Mouse (Mus musculus) limb, embryonic 11.5 days (tissue): Measurements from ENCODE around the gene Arpc5. TPM values are rescaled to one million over a fixed set of nuclear protein-coding genes. Genes with fewer than 3 reads are reported as not detected.

ENCODE experiments used
- ATAC-seq: fragments of 200-750 bp; cut with Nextera tagmentation; 2 replicates; pipeline ENCODE4 v1.8.0; 2017; ENCODE audit warnings: low read depth; ENCODE audit not compliant: insufficient number of reproducible peaks, low FRiP score, low TSS enrichment
- DNase-seq: peaks from one replicate; pipeline ENCODE4 v3.0.0-alpha.2; 2015; ENCODE audit warnings: low spot score
- H3K27ac ChIP-seq: fragments of 300-500 bp; sonication (generic); replicated peaks from 2 replicates; pipeline ENCODE4 v1.5.1; 2014; ENCODE audit warnings: low read depth, mild to moderate bottlenecking, low read length
- H3K27me3 ChIP-seq: fragments of 300-500 bp; sonication (generic); 2 replicates; pipeline ENCODE4 v1.6.1; 2014; ENCODE audit warnings: mild to moderate bottlenecking, low read length, mixed read lengths; ENCODE audit not compliant: control insufficient read depth, insufficient read depth
- H3K36me3 ChIP-seq: fragments of 300-500 bp; sonication (generic); 2 replicates; pipeline ENCODE4 v1.6.1; 2014; ENCODE audit warnings: mild to moderate bottlenecking, low read length, moderate library complexity, mixed read lengths; ENCODE audit not compliant: control insufficient read depth, insufficient read depth
- H3K4me1 ChIP-seq: fragments of 300-500 bp; sonication (generic); 2 replicates; pipeline ENCODE4 v1.6.1; 2014; ENCODE audit warnings: low read length, mixed read lengths; ENCODE audit not compliant: control insufficient read depth, insufficient read depth
- H3K4me2 ChIP-seq: fragments of 300-500 bp; sonication (generic); 2 replicates; pipeline ENCODE4 v1.6.1; 2014; ENCODE audit warnings: low read depth, mild to moderate bottlenecking, moderate library complexity; ENCODE audit not compliant: severe bottlenecking
- H3K4me3 ChIP-seq: fragments of 300-500 bp; sonication (generic); 2 replicates; pipeline ENCODE4 v1.5.1; 2014; ENCODE audit warnings: low read depth, low read length
- H3K9ac ChIP-seq: fragments of 300-500 bp; sonication (generic); 2 replicates; pipeline ENCODE4 v1.6.1; 2014; ENCODE audit warnings: mild to moderate bottlenecking, low read length
- H3K9me3 ChIP-seq: fragments of 300-500 bp; sonication (generic); 2 replicates; pipeline ENCODE4 v1.6.1; 2016; ENCODE audit warnings: low read length; ENCODE audit not compliant: control insufficient read depth
- WGBS: fragments of 180-500 bp; shearing (Covaris S2); extraction: QIAGEN DNeasy Blood & Tissue Kit; methylation state at CpG from one replicate; pipeline ENCODE4 v1.1.7; 2014; 5-methylcytosine and 5-hydroxymethylcytosine counted together
- polyA plus RNA-seq: library from polyadenylated mRNA; unstranded; fragments of >200 nt; fragmentation: Nextera tagmentation; extraction: Ambion mirVana; gene quantifications from 2 replicates; pipeline ENCODE4 v1.2.1, GENCODE M21; 2014

Gene Arpc5
- polyA plus RNA-seq, result 179 and 182 TPM in 2 replicates

GRCm38 (mm10) chr1:152766032-152766772 lies at the start of gene Arpc5, which contains the start of gene Rgl1:
Gene Arpc5, plus strand, starts transcription at chr1:152766542.
Gene Rgl1, minus strand, starts transcription at chr1:152766351.
- no peaks in the 10 kb centered on the region for H3K9me3 ChIP-seq
- peak; percentile 97 for DNase-seq
- H3K27me3 ChIP-seq, result no peaks in the 10 kb centered on the region
- 0 out of 2 replicates have a peak within 1 kb of the TSS, but pooled peaks have one; percentile 0 for H3K27ac ChIP-seq
- H3K4me2 ChIP-seq, result peak within 1 kb of the TSS; percentile 87
- peak; percentile 97 for ATAC-seq
- peaks cover 4% of the 10 kb centered on the region; the same call in 1 of the 2 replicates for H3K36me3 ChIP-seq
- peak within 1 kb of the TSS; percentile 71 for H3K9ac ChIP-seq
- 0 out of 2 replicates have a peak, but pooled peaks cover 4% of the 10 kb centered on the region for H3K4me1 ChIP-seq
- under 1% methylated on average over 85 of the region's 86 CpGs for WGBS
- H3K4me3 ChIP-seq, result peak within 1 kb of the TSS; percentile 87

GRCm38 (mm10) chr1:152717329-152717728 lies 49.0 kb upstream of the Arpc5 start:
- 90% methylated on average over 1 of the region's 1 CpGs for WGBS
- Histone ChIP-seq H3K4me1 (peaks cover 8% of the 10 kb centered on the region), H3K4me3 (no peak overlapping the region), H3K9me3 (no peaks in the 10 kb centered on the region), H3K27me3 (no peaks in the 10 kb centered on the region), H3K9ac (no peak overlapping the region), H3K4me2 (no peak overlapping the region), H3K27ac (no peak overlapping the region), H3K36me3 (no peaks in the 10 kb centered on the region)
- ATAC-seq, result no peak
- DNase-seq, result no peak

GRCm38 (mm10) chr1:152718200-152718599 lies 48.1 kb upstream of the Arpc5 start:
- H3K4me1 ChIP-seq, result peaks cover 8% of the 10 kb centered on the region
- WGBS, result 68% methylated on average over 6 of the region's 6 CpGs

GRCm38 (mm10) chr1:152720969-152721368 lies 45.4 kb upstream of the Arpc5 start:
- H3K27me3 ChIP-seq, result no peaks in the 10 kb centered on the region
- 90% methylated on average over 4 of the region's 4 CpGs for WGBS
- ATAC-seq, result no peak

More at GRCm38 (mm10) chr1:152718200-152718599, 48.1 kb upstream of the Arpc5 start:
- Histone ChIP-seq H3K9me3 (no peaks in the 10 kb centered on the region), H3K4me3 (no peak overlapping the region), H3K27ac (no peak overlapping the region), H3K4me2 (no peak overlapping the region), H3K27me3 (no peaks in the 10 kb centered on the region), H3K36me3 (no peaks in the 10 kb centered on the region), H3K9ac (no peak overlapping the region)
- ATAC-seq (no peak), DNase-seq (no peak)

GRCm38 (mm10) chr1:152721535-152722198 lies 44.7 kb upstream of the Arpc5 start:
- peaks cover 3% of the 10 kb centered on the region; the same call in 1 of the 2 replicates for H3K4me1 ChIP-seq
- ATAC-seq (no peak), DNase-seq (no peak)
- no peak overlapping the region for H3K27ac ChIP-seq
- no peaks in the 10 kb centered on the region for H3K36me3 ChIP-seq
- H3K9me3 ChIP-seq, result no peaks in the 10 kb centered on the region
- H3K27me3 ChIP-seq, result no peaks in the 10 kb centered on the region
- 75% methylated on average over 11 of the region's 11 CpGs for WGBS
- no peak overlapping the region for H3K9ac ChIP-seq
- no peak overlapping the region for H3K4me2 ChIP-seq
- no peak overlapping the region for H3K4me3 ChIP-seq

More at GRCm38 (mm10) chr1:152720969-152721368, 45.4 kb upstream of the Arpc5 start:
- Histone ChIP-seq H3K36me3 (no peaks in the 10 kb centered on the region), H3K4me1 (peaks cover 3% of the 10 kb centered on the region; the same call in 1 of the 2 replicates), H3K27ac (no peak overlapping the region), H3K9ac (no peak overlapping the region), H3K4me2 (no peak overlapping the region), H3K4me3 (no peak overlapping the region), H3K9me3 (no peaks in the 10 kb centered on the region)
- no peak for DNase-seq

- DNase-seq (no peak), ATAC-seq (no peak)
- Histone ChIP-seq H3K4me2 (no peak overlapping the region), H3K4me1 (no peaks in the 10 kb centered on the region), H3K9ac (no peak overlapping the region), H3K4me3 (no peak overlapping the region), H3K36me3 (no peaks in the 10 kb centered on the region), H3K9me3 (no peaks in the 10 kb centered on the region), H3K27ac (no peak overlapping the region), H3K27me3 (no peaks in the 10 kb centered on the region)
Observed at GRCm38 (mm10) chr1:152724286-152724685, 42.1 kb upstream of the Arpc5 start.

- H3K4me1 ChIP-seq, result no peaks in the 10 kb centered on the region
- WGBS, result 83% methylated on average over 3 of the region's 3 CpGs
- no peak overlapping the region for H3K4me2 ChIP-seq
- H3K27me3 ChIP-seq, result no peaks in the 10 kb centered on the region
- no peak overlapping the region for H3K4me3 ChIP-seq
- no peak for ATAC-seq
- H3K27ac ChIP-seq, result no peak overlapping the region
- H3K36me3 ChIP-seq, result no peaks in the 10 kb centered on the region
- H3K9ac ChIP-seq, result no peak overlapping the region
- DNase-seq, result no peak
- H3K9me3 ChIP-seq, result no peaks in the 10 kb centered on the region
Observed at GRCm38 (mm10) chr1:152726095-152726494, 40.2 kb upstream of the Arpc5 start.

- Histone ChIP-seq H3K36me3 (no peaks in the 10 kb centered on the region), H3K27me3 (no peaks in the 10 kb centered on the region), H3K4me3 (no peak overlapping the region), H3K9me3 (no peaks in the 10 kb centered on the region), H3K9ac (no peak overlapping the region), H3K27ac (no peak overlapping the region), H3K4me1 (no peaks in the 10 kb centered on the region), H3K4me2 (no peak overlapping the region)
- DNase-seq, result no peak
- no peak for ATAC-seq
- 73% methylated on average over 4 of the region's 5 CpGs for WGBS
Observed at GRCm38 (mm10) chr1:152727604-152728236, 38.6 kb upstream of the Arpc5 start.
